Mouse (Mus musculus) limb, embryonic 12.5 days (tissue): ENCODE data around the gene Wwox. TPM values are rescaled to one million over a fixed set of nuclear protein-coding genes. Genes with fewer than 3 reads are reported as not detected.

Source experiments
- ATAC-seq: fragments of 200-750 bp; cut with Nextera tagmentation; 2 replicates; pipeline ENCODE4 v1.8.0; 2017; ENCODE audit warnings: low read depth, moderate TSS enrichment; ENCODE audit not compliant: insufficient number of reproducible peaks, insufficient read depth, low FRiP score, low TSS enrichment
- H3K27ac ChIP-seq: fragments of 300-500 bp; sonication (generic); 2 replicates; pipeline ENCODE4 v1.5.1; 2016; ENCODE audit warnings: mild to moderate bottlenecking, moderate library complexity
- H3K27me3 ChIP-seq: fragments of 300-500 bp; sonication (generic); 2 replicates; pipeline ENCODE4 v1.6.1; 2016; ENCODE audit warnings: mild to moderate bottlenecking, moderate library complexity
- H3K36me3 ChIP-seq: fragments of 300-500 bp; sonication (generic); 2 replicates; pipeline ENCODE4 v1.6.1; 2016; ENCODE audit warnings: mild to moderate bottlenecking, moderate library complexity
- H3K4me1 ChIP-seq: fragments of 300-500 bp; sonication (generic); replicated peaks from 2 replicates; pipeline ENCODE4 v1.6.1; 2016
- H3K4me2 ChIP-seq: fragments of 300-500 bp; sonication (generic); 2 replicates; pipeline ENCODE4 v1.6.1; 2016; ENCODE audit warnings: mild to moderate bottlenecking, moderate library complexity
- H3K4me3 ChIP-seq: fragments of 300-500 bp; sonication (generic); replicated peaks from 2 replicates; pipeline ENCODE4 v1.5.1; 2016; ENCODE audit warnings: mild to moderate bottlenecking
- H3K9ac ChIP-seq: fragments of 300-500 bp; sonication (generic); replicated peaks from 2 replicates; pipeline ENCODE4 v1.6.1; 2016; ENCODE audit warnings: mild to moderate bottlenecking, moderate library complexity
- H3K9me3 ChIP-seq: fragments of 300-500 bp; sonication (generic); 2 replicates; pipeline ENCODE4 v1.6.1; 2016; ENCODE audit warnings: mild to moderate bottlenecking, moderate library complexity
- WGBS: fragments of 180-500 bp; shearing (Covaris S2); methylation state at CpG from one replicate; pipeline ENCODE4 v1.1.7; 2016; 5-methylcytosine and 5-hydroxymethylcytosine counted together
- polyA plus RNA-seq: library from polyadenylated mRNA; unstranded; fragments of >200 nt; fragmentation: Nextera tagmentation; extraction: Ambion mirVana; gene quantifications from 2 replicates; pipeline ENCODE4 v1.2.1, GENCODE M21; 2016

Gene Wwox
- polyA plus RNA-seq, 1 experiment from 2014 or later = 10.2 TPM

- Histone ChIP-seq H3K9ac (peak overlapping the region; percentile 79), H3K27me3 (no peaks in the 10 kb centered on the region), H3K4me3 (peak overlapping the region; percentile 67), H3K4me1 (peaks cover 9% of the 10 kb centered on the region), H3K36me3 (no peaks in the 10 kb centered on the region), H3K9me3 (no peaks in the 10 kb centered on the region), H3K4me2 (peak overlapping the region; percentile 84), H3K27ac (no peak overlapping the region; the same call in 1 of the 2 replicates)
- WGBS = 21% methylated on average over 5 of the region's 5 CpGs
- ATAC-seq = no peak
These were observed 742 bp downstream of the Wwox start for GRCm38 (mm10) chr8:114440205-114440589.

GRCm38 (mm10) chr8:114441616-114442015 is 2.2 kb downstream of the Wwox start:
- no peak overlapping the region for H3K4me3 ChIP-seq
- no peak overlapping the region for H3K9ac ChIP-seq
- ATAC-seq = no peak
- H3K4me2 ChIP-seq = no peak overlapping the region
- H3K27ac ChIP-seq = no peak overlapping the region
- peaks cover 9% of the 10 kb centered on the region for H3K4me1 ChIP-seq
- no peaks in the 10 kb centered on the region for H3K9me3 ChIP-seq
- WGBS = 85% methylated on average over 4 of the region's 4 CpGs
- no peaks in the 10 kb centered on the region for H3K27me3 ChIP-seq
- no peaks in the 10 kb centered on the region for H3K36me3 ChIP-seq

- no peaks in the 10 kb centered on the region for H3K9me3 ChIP-seq
- 0 out of 2 replicates have a peak, but pooled peaks cover 4% of the 10 kb centered on the region for H3K27me3 ChIP-seq
- peaks cover 5% of the 10 kb centered on the region; the same call in 1 of the 2 replicates for H3K4me1 ChIP-seq
- no peak overlapping the region for H3K9ac ChIP-seq
- no peak overlapping the region for H3K4me2 ChIP-seq
- H3K4me3 ChIP-seq = no peak overlapping the region
- ATAC-seq = no peak
- no peak overlapping the region for H3K27ac ChIP-seq
- no peaks in the 10 kb centered on the region for H3K36me3 ChIP-seq
- WGBS = 79% methylated on average over 7 of the region's 7 CpGs
These were observed 7.4 kb downstream of the Wwox start for GRCm38 (mm10) chr8:114446884-114447283.

GRCm38 (mm10) chr8:114452278-114452677 is 12.8 kb downstream of the Wwox start:
- ATAC-seq = no peak
- Histone ChIP-seq H3K9ac (no peak overlapping the region), H3K4me3 (no peak overlapping the region), H3K9me3 (no peaks in the 10 kb centered on the region), H3K36me3 (no peaks in the 10 kb centered on the region), H3K4me1 (peaks cover 5% of the 10 kb centered on the region; the same call in 1 of the 2 replicates), H3K27me3 (0 out of 2 replicates have a peak, but pooled peaks cover 4% of the 10 kb centered on the region), H3K27ac (no peak overlapping the region), H3K4me2 (no peak overlapping the region)
- 85% methylated on average over 8 of the region's 8 CpGs for WGBS

- Histone ChIP-seq H3K27ac (no peak overlapping the region), H3K4me2 (no peak overlapping the region)
- no peak for ATAC-seq
These were observed 13.3 kb downstream of the Wwox start for GRCm38 (mm10) chr8:114452781-114453221.

GRCm38 (mm10) chr8:114455302-114455701 is 15.8 kb downstream of the Wwox start:
- H3K36me3 ChIP-seq = no peaks in the 10 kb centered on the region
- H3K27me3 ChIP-seq = 0 out of 2 replicates have a peak, but pooled peaks cover 4% of the 10 kb centered on the region
- 91% methylated on average over 8 of the region's 8 CpGs for WGBS
- H3K4me3 ChIP-seq = no peak overlapping the region
- H3K4me2 ChIP-seq = no peak overlapping the region
- H3K9ac ChIP-seq = no peak overlapping the region
- H3K4me1 ChIP-seq = no peaks in the 10 kb centered on the region
- no peaks in the 10 kb centered on the region for H3K9me3 ChIP-seq
- no peak for ATAC-seq
- H3K27ac ChIP-seq = no peak overlapping the region

More at GRCm38 (mm10) chr8:114452781-114453221, 13.3 kb downstream of the Wwox start:
- 0 out of 2 replicates have a peak, but pooled peaks cover 4% of the 10 kb centered on the region for H3K27me3 ChIP-seq
- no peak overlapping the region for H3K4me3 ChIP-seq
- no peaks in the 10 kb centered on the region for H3K36me3 ChIP-seq
- H3K9me3 ChIP-seq = no peaks in the 10 kb centered on the region
- 24% methylated on average over 9 of the region's 9 CpGs for WGBS
- peaks cover 5% of the 10 kb centered on the region; the same call in 1 of the 2 replicates for H3K4me1 ChIP-seq
- no peak overlapping the region for H3K9ac ChIP-seq

- H3K9ac ChIP-seq = no peak overlapping the region
- 74% methylated on average over 15 of the region's 15 CpGs for WGBS
- H3K27ac ChIP-seq = no peak overlapping the region
- 0 out of 2 replicates have a peak, but pooled peaks cover 4% of the 10 kb centered on the region for H3K27me3 ChIP-seq
- H3K4me3 ChIP-seq = no peak overlapping the region
- ATAC-seq = no peak
- H3K36me3 ChIP-seq = no peaks in the 10 kb centered on the region
- H3K9me3 ChIP-seq = no peaks in the 10 kb centered on the region
- H3K4me1 ChIP-seq = no peaks in the 10 kb centered on the region
- H3K4me2 ChIP-seq = no peak overlapping the region
These were observed 16.5 kb downstream of the Wwox start for GRCm38 (mm10) chr8:114455953-114456352.

GRCm38 (mm10) chr8:114458113-114458784 is 18.8 kb downstream of the Wwox start:
- Histone ChIP-seq H3K4me2 (no peak overlapping the region), H3K9ac (no peak overlapping the region), H3K9me3 (no peaks in the 10 kb centered on the region), H3K36me3 (no peaks in the 10 kb centered on the region), H3K4me3 (no peak overlapping the region), H3K27ac (no peak overlapping the region), H3K27me3 (no peaks in the 10 kb centered on the region), H3K4me1 (peaks cover 14% of the 10 kb centered on the region)
- no peak for ATAC-seq
- WGBS = 86% methylated on average over 25 of the region's 25 CpGs

GRCm38 (mm10) chr8:114460600-114460999 is 21.1 kb downstream of the Wwox start:
- Histone ChIP-seq H3K36me3 (no peaks in the 10 kb centered on the region), H3K9me3 (no peaks in the 10 kb centered on the region), H3K4me3 (no peak overlapping the region), H3K27me3 (no peaks in the 10 kb centered on the region), H3K9ac (no peak overlapping the region), H3K27ac (no peak overlapping the region), H3K4me2 (no peak overlapping the region), H3K4me1 (peaks cover 14% of the 10 kb centered on the region)
- no peak for ATAC-seq
- WGBS = 72% methylated on average over 5 of the region's 5 CpGs

GRCm38 (mm10) chr8:114462591-114462990 is 23.1 kb downstream of the Wwox start:
- Histone ChIP-seq H3K4me1 (peaks cover 14% of the 10 kb centered on the region), H3K9me3 (no peaks in the 10 kb centered on the region), H3K27me3 (no peaks in the 10 kb centered on the region), H3K4me2 (no peak overlapping the region), H3K4me3 (no peak overlapping the region), H3K36me3 (no peaks in the 10 kb centered on the region), H3K9ac (no peak overlapping the region), H3K27ac (no peak overlapping the region)
- WGBS = 91% methylated on average over 11 of the region's 11 CpGs
- no peak for ATAC-seq

GRCm38 (mm10) chr8:114463305-114463704 is 23.9 kb downstream of the Wwox start:
- no peak for ATAC-seq
- Histone ChIP-seq H3K9me3 (no peaks in the 10 kb centered on the region), H3K27me3 (no peaks in the 10 kb centered on the region), H3K36me3 (no peaks in the 10 kb centered on the region), H3K27ac (no peak overlapping the region), H3K4me3 (no peak overlapping the region), H3K9ac (no peak overlapping the region), H3K4me1 (peaks cover 14% of the 10 kb centered on the region), H3K4me2 (no peak overlapping the region)
- WGBS = 78% methylated on average over 10 of the region's 10 CpGs
